Mouse (Mus musculus) ES-E14 (cell line): ENCODE data around the gene Wipf2. TPM values are rescaled to one million over a fixed set of nuclear protein-coding genes. Genes with fewer than 3 reads are reported as not detected.
A peak's percentile ranks its signal among the peaks of the same experiment; 100 is the strongest.
"Not testable (repeated sequence)": the region's sequence is repeated elsewhere in the genome, so short reads cannot be mapped to it uniquely, and the experiment has no call there.

Source experiments
- DNase-seq: peaks from one replicate; pipeline ENCODE4 v3.0.0-alpha.2; 2013; ENCODE audit warnings: low read depth, low spot score
- H3K27ac ChIP-seq: 2 replicates; pipeline ENCODE4 v1.5.1; 2012; ENCODE audit warnings: low read depth, mild to moderate bottlenecking, low read length, moderate library complexity, mixed read lengths; ENCODE audit not compliant: poor library complexity, insufficient read depth, severe bottlenecking
- H3K36me3 ChIP-seq: 2 replicates; pipeline ENCODE4 v1.6.1; 2012; ENCODE audit warnings: mild to moderate bottlenecking, low read length, moderate library complexity, mixed read lengths; ENCODE audit not compliant: control insufficient read depth, poor library complexity, insufficient read depth, severe bottlenecking
- H3K4me1 ChIP-seq, 2 experiments: fragments of 150-350 bp in 1 of 2; sonication (generic) in 1 of 2; 2 replicates each; pipeline ENCODE4 v1.6.1; 2012; ENCODE audit warnings: low read length in 2 of 2, mild to moderate bottlenecking in 1 of 2, mixed read lengths in 1 of 2; ENCODE audit not compliant: control insufficient read depth in 2 of 2, insufficient read depth in 2 of 2, poor library complexity in 1 of 2
- H3K4me3 ChIP-seq, 2 experiments: fragments of 150-350 bp in 1 of 2; sonication (generic) in 1 of 2; 2 replicates each; pipeline ENCODE4 v1.5.1; 2012; ENCODE audit warnings: low read length in 2 of 2, low read depth in 1 of 2, mild to moderate bottlenecking in 1 of 2, mixed read lengths in 1 of 2; ENCODE audit not compliant: insufficient read depth in 1 of 2, poor library complexity in 1 of 2, severe bottlenecking in 1 of 2
- H3K9ac ChIP-seq: 2 replicates; pipeline ENCODE4 v1.6.1; 2012; ENCODE audit warnings: low read depth, mild to moderate bottlenecking, low read length, mixed read lengths; ENCODE audit not compliant: poor library complexity, insufficient read depth, severe bottlenecking
- H3K9me3 ChIP-seq: fragments of 150-350 bp; sonication (generic); 2 replicates; pipeline ENCODE4 v1.6.1; 2012; ENCODE audit warnings: low read depth, mild to moderate bottlenecking, low read length; ENCODE audit not compliant: control insufficient read depth, insufficient read depth
- CHD2 ChIP-seq: IDR thresholded peaks from 2 replicates; pipeline ENCODE4 v1.6.1; 2014; ENCODE audit warnings: mild to moderate bottlenecking, low read depth, low read length, inconsistent platforms
- HCFC1 ChIP-seq: IDR thresholded peaks from 2 replicates; pipeline ENCODE4 v1.6.1; 2012; ENCODE audit warnings: low read length, inconsistent platforms, borderline replicate concordance; ENCODE audit not compliant: insufficient read depth
- MAFK ChIP-seq: IDR thresholded peaks from 2 replicates; pipeline ENCODE4 v1.6.1; 2014; ENCODE audit warnings: mild to moderate bottlenecking, low read depth, low read length, inconsistent platforms; ENCODE audit not compliant: insufficient read depth
- ZC3H11A ChIP-seq: IDR thresholded peaks from 2 replicates; pipeline ENCODE4 v1.6.1; 2012; ENCODE audit warnings: low read depth, mild to moderate bottlenecking, inconsistent platforms, low read length, borderline replicate concordance
- ZNF384 ChIP-seq: IDR thresholded peaks from 2 replicates; pipeline ENCODE4 v1.6.1; 2012; ENCODE audit warnings: low read depth, low read length, inconsistent platforms
- in situ Hi-C, 2 experiments: fragments of 600-800 bp; cut with MboI; formaldehyde crosslinking; loops; one replicate each; pipeline ENCODE4 v1.15.1; 2025; ENCODE audit warnings: low sequenced_read_pairs in 2 of 2, inconsistent platforms in 1 of 2; ENCODE audit not compliant: unreplicated experiment in 2 of 2
- total RNA-seq: library from RNA; depleted of rRNA; stranded (reverse); fragments of 300-350 nt; gene quantifications from 2 replicates; pipeline ENCODE4 v1.2.3, GENCODE M21; 2012

The Wipf2 gene
- total RNA-seq, 1 experiment: 5.8 TPM

DNA sequence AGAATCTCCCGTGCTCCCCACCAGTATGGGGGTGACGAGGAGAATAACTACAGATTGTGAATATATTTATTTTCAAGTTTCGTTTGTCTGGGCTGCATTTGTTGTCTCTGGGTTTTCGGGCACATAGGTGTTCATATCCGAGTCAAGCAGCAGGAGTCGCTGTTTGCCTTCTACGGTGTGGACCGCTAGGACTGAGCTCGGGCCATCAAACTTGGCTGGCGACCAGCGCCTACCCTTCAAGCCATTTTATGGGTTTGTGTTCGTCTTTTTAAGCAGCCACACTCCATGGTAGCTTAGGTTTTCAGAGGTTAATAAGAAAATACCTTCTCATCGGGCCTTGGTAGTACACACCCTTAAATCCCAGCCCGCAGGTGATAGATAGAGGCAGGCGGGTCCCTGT, 58.4 kb downstream of the Wipf2 start:
- peak; percentile 36; the same call in 1 of the 2 replicates for TF ChIP-seq ZC3H11A
- H3K9ac ChIP-seq, H3K9me3 ChIP-seq, in situ Hi-C loops, H3K4me3 ChIP-seq, H3K27ac ChIP-seq, DNase-seq: not testable (repeated sequence)
- Histone ChIP-seq H3K4me1 (peaks cover 8 to 34% of the 10 kb centered on the region in 2 experiments), H3K36me3 (peaks cover 51% of the 10 kb centered on the region)

DNA sequence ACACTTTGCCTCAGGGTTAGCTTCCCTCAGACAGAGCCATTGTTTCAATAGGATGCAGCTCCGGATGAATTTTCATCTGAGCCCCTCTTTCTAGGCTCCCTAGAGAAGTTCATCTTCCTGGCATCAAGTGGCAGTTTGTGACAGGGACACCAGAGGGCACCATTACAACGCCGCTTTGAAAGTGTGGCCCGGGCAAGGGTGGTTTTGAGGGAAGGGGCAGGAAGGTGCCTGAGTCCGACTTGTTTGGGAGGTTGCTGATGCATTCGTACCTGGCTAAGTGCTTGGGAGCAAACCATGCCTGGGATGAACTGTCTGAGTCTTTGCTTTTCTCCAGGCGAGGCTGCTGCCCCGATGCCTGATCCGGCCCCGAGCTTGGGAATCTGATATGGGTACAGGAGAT, 58.9 kb downstream of the Wipf2 start:
- H3K4me1 ChIP-seq: peaks cover 10 to 34% of the 10 kb centered on the region in 2 experiments
- H3K4me3 ChIP-seq, in situ Hi-C loops, H3K27ac ChIP-seq, H3K9ac ChIP-seq, DNase-seq, H3K9me3 ChIP-seq: not testable (repeated sequence)
- TF ChIP-seq ZC3H11A: peak; percentile 28; the same call in 1 of the 2 replicates
- peaks cover 46% of the 10 kb centered on the region for H3K36me3 ChIP-seq

GRCm38 (mm10) chr11:98922851-98923711, 59.6 kb downstream of the Wipf2 start:
- H3K9me3 ChIP-seq, H3K27ac ChIP-seq, H3K9ac ChIP-seq, DNase-seq, H3K4me3 ChIP-seq, in situ Hi-C loops: not testable (repeated sequence)
- Histone ChIP-seq H3K4me1 (peaks cover 11 to 36% of the 10 kb centered on the region in 2 experiments), H3K36me3 (peaks cover 39% of the 10 kb centered on the region)

DNA sequence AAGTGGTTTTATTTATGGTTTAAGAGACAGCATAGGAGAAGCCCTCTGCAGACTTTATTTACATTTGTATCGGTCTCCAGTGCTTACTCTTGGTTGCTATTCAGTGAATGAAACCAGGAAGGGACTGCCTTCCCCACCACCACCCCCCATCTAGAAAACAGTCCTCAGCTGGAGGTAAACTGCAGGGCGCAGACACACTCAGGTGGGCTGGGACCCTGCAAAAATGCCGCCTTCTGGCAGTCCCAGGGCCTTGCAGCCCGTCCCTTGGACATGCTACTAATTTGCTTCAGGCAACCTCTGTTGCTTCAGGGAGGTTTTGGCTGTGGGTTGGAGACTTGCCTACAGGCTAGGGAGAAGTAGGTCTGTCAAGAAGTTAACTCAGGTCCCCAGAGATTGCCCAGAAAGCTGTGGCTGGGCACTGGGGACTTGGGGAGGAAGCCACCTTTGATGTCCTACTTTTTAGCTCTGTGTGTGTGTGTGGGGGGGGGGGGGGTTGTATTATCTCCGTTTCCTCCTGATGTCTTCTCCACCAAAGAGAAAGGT, 61.3 kb downstream of the Wipf2 start:
- peak overlapping the region; percentile 7; the same call in 1 of the 2 replicates for H3K9ac ChIP-seq
- TF ChIP-seq ZNF384 (no peak), ZC3H11A (no peak), CHD2 (no peak), HCFC1 (no peak), MAFK (no peak)
- in situ Hi-C loops: loop anchor here in 1 of 2 experiments (5.0 kb wide), 1 partner anchor 48 kb away; no protein-coding TSS in a partner anchor
- H3K27ac ChIP-seq: no peak overlapping the region; the same call in 1 of the 2 replicates
- no peaks in the 10 kb centered on the region for H3K9me3 ChIP-seq
- peaks cover 11 to 44% of the 10 kb centered on the region in 2 experiments for H3K4me1 ChIP-seq
- H3K36me3 ChIP-seq: peaks cover 22% of the 10 kb centered on the region
- no peak overlapping the region for H3K4me3 ChIP-seq
- DNase-seq: no peak

GRCm38 (mm10) chr11:98925265-98925721, 61.9 kb downstream of the Wipf2 start:
- Histone ChIP-seq H3K9me3 (no peaks in the 10 kb centered on the region), H3K4me3 (0 out of 4 replicates have a peak overlapping the region, but pooled peaks of 1 of the 2 experiments have one; percentile 20), H3K36me3 (peaks cover 19% of the 10 kb centered on the region), H3K4me1 (peaks cover 11 to 45% of the 10 kb centered on the region in 2 experiments), H3K27ac (peak overlapping the region; percentile 52; the same call in 1 of the 2 replicates), H3K9ac (peak overlapping the region; percentile 7; the same call in 1 of the 2 replicates)
- in situ Hi-C loops: loop anchor here in 1 of 2 experiments (5.0 kb wide), 1 partner anchor 47 kb away; no protein-coding TSS in a partner anchor
- DNase-seq: no peak
- TF ChIP-seq ZC3H11A: no peak
- peak; percentile 84 for TF ChIP-seq MAFK
- TF ChIP-seq ZNF384: no peak
- TF ChIP-seq HCFC1: no peak
- TF ChIP-seq CHD2: no peak
